ENCODE assay signal across 9 mouse cellular contexts in genomic region chr11:106997976-106998375, GRCm38 (mm10). TPM values are rescaled to one million over a fixed set of nuclear protein-coding genes. Genes with fewer than 3 reads are reported as not detected.
A peak's percentile ranks its signal among the peaks of the same experiment; 100 is the strongest.
DNase-seq lines count a peak whose midpoint lies in the region; ATAC-seq lines count a peak whose summit lies in the region.
"Had no signal": no experiment of that assay in that cellular context is flagged by ENCODE, and none has a peak within 500 bp of the region (broad histone marks: within the 10 kb centered on the region; RNA-seq: fewer than 3 reads in every experiment).

No protein-coding gene starts in this region.

- H3K36me3 ChIP-seq in lung, embryonic 15.5 days, result peaks cover 38% of the 10 kb centered on the region
- peaks cover 38% of the 10 kb centered on the region for H3K36me3 ChIP-seq in embryonic facial prominence, embryonic 14.5 days (ENCODE audit: control insufficient read depth, insufficient read depth, low read length)
- peaks cover 47% of the 10 kb centered on the region for H3K36me3 ChIP-seq in limb, embryonic 10.5 days
- peaks cover 15% of the 10 kb centered on the region for H3K36me3 ChIP-seq in neural tube, embryonic 14.5 days (ENCODE audit: control insufficient read depth, insufficient read depth, low read length)

- no peaks in the 10 kb centered on the region for H3K9me3 ChIP-seq in lung, embryonic 15.5 days
- no peaks in the 10 kb centered on the region for H3K9me3 ChIP-seq in embryonic facial prominence, embryonic 14.5 days (ENCODE audit: control insufficient read depth, low read length)
- H3K9me3 ChIP-seq in limb, embryonic 10.5 days (replicated peaks), result no peaks in the 10 kb centered on the region
- H3K9me3 ChIP-seq in neural tube, embryonic 14.5 days (ENCODE audit: control insufficient read depth, low read length), result no peaks in the 10 kb centered on the region

- 9% methylated on average over 5 of the region's 5 CpGs for WGBS in lung, embryonic 15.5 days
- 16% methylated on average over 5 of the region's 5 CpGs for WGBS in embryonic facial prominence, embryonic 14.5 days
- 17% methylated on average over 5 of the region's 5 CpGs for WGBS in limb, embryonic 10.5 days
- WGBS in neural tube, embryonic 14.5 days, result 24% methylated on average over 5 of the region's 5 CpGs

- no peak for ATAC-seq in lung, embryonic 15.5 days (ENCODE audit: borderline replicate concordance, extremely low read depth, low FRiP score, low TSS enrichment)
- ATAC-seq in embryonic facial prominence, embryonic 14.5 days (ENCODE audit: low read depth), result no peak
- ATAC-seq in neural tube, embryonic 14.5 days (ENCODE audit: low read depth), result no peak
- no peak for ATAC-seq in CD4-positive, CD25-positive, alpha-beta regulatory T cell, adult 4 months

- H3K27ac ChIP-seq in lung, embryonic 15.5 days, result no peak overlapping the region
- peak overlapping the region; percentile 86; the same call in 1 of the 2 replicates for H3K27ac ChIP-seq in embryonic facial prominence, embryonic 14.5 days (replicated peaks; ENCODE audit: low read depth, low read length)
- H3K27ac ChIP-seq in limb, embryonic 10.5 days, result peak overlapping the region; percentile 98; the same call in 1 of the 2 replicates
- no peak overlapping the region for H3K27ac ChIP-seq in neural tube, embryonic 14.5 days (ENCODE audit: low read depth, low read length)

- peak overlapping the region; percentile 85 for H3K9ac ChIP-seq in lung, embryonic 15.5 days
- H3K9ac ChIP-seq in embryonic facial prominence, embryonic 14.5 days (ENCODE audit: low read depth, low read length), result peak overlapping the region; percentile 89
- peak overlapping the region; percentile 68 for H3K9ac ChIP-seq in neural tube, embryonic 14.5 days (replicated peaks; ENCODE audit: low read depth, low read length)

- peaks cover 33% of the 10 kb centered on the region for H3K4me1 ChIP-seq in lung, embryonic 15.5 days
- 0 out of 2 replicates have a peak, but pooled peaks cover 10% of the 10 kb centered on the region for H3K4me1 ChIP-seq in embryonic facial prominence, embryonic 14.5 days (ENCODE audit: control insufficient read depth, insufficient read depth, low read length)
- peaks cover 16% of the 10 kb centered on the region for H3K4me1 ChIP-seq in limb, embryonic 10.5 days
- 0 out of 2 replicates have a peak, but pooled peaks cover 6% of the 10 kb centered on the region for H3K4me1 ChIP-seq in neural tube, embryonic 14.5 days (ENCODE audit: control insufficient read depth, insufficient read depth, low read length)

- peak overlapping the region; percentile 99 for H3K4me3 ChIP-seq in lung, embryonic 15.5 days
- H3K4me3 ChIP-seq in embryonic facial prominence, embryonic 14.5 days (ENCODE audit: low read depth, low read length), result peak overlapping the region; percentile 95
- peak overlapping the region; percentile 98 for H3K4me3 ChIP-seq in limb, embryonic 10.5 days
- peak overlapping the region; percentile 92 for H3K4me3 ChIP-seq in neural tube, embryonic 14.5 days (ENCODE audit: low read depth, low read length)

- H3K4me2 ChIP-seq in lung, embryonic 15.5 days, result peak overlapping the region; percentile 58
- H3K4me2 ChIP-seq in embryonic facial prominence, embryonic 14.5 days (ENCODE audit: low read depth, low read length), result peak overlapping the region; percentile 72
- H3K4me2 ChIP-seq in neural tube, embryonic 14.5 days (ENCODE audit: low read depth, low read length), result peak overlapping the region; percentile 74

- H3K27me3 ChIP-seq in lung, embryonic 15.5 days, result no peaks in the 10 kb centered on the region
- H3K27me3 ChIP-seq in embryonic facial prominence, embryonic 14.5 days (replicated peaks; ENCODE audit: control insufficient read depth, insufficient read depth, low read length), result no peaks in the 10 kb centered on the region
- H3K27me3 ChIP-seq in limb, embryonic 10.5 days (ENCODE audit: low read depth, poor library complexity, severe bottlenecking), result no peaks in the 10 kb centered on the region
- no peaks in the 10 kb centered on the region for H3K27me3 ChIP-seq in neural tube, embryonic 14.5 days (ENCODE audit: control insufficient read depth, insufficient read depth, low read length)

- DNase-seq in lung, postnatal 25 days (ENCODE audit: low spot score), result no peak
- no peak for DNase-seq in embryonic facial prominence, embryonic 14.5 days (ENCODE audit: low spot score)
- no peak for DNase-seq in limb, embryonic 10.5 days (ENCODE audit: low spot score)
- no peak for DNase-seq in natural killer cell, adult 2 months (ENCODE audit: low spot score in 2 of 2)
- DNase-seq in gastrocnemius, adult 18-20 months (ENCODE audit: low spot score), result no peak
- DNase-seq: thymus, postnatal 36 days had no signal

RNA-seq across cellular contexts. Expression of gene Kpna2, which starts 1.4 kb away (rescaled TPM):
- polyA plus RNA-seq in lung, embryonic 15.5 days (2015; fragmentation: Nextera tagmentation; extraction: Ambion mirVana), result 534 and 547 TPM in 2 replicates
- 294 and 347 TPM in 2 replicates for polyA plus RNA-seq in embryonic facial prominence, embryonic 14.5 days (2014; fragmentation: Nextera tagmentation; extraction: Ambion mirVana)
- polyA plus RNA-seq in limb, embryonic 10.5 days (2016; fragmentation: Nextera tagmentation; extraction: Ambion mirVana), result 635 and 653 TPM in 2 replicates
- 110 and 128 TPM in 2 replicates for polyA plus RNA-seq in neural tube, embryonic 14.5 days (2014; fragmentation: Nextera tagmentation; extraction: Ambion mirVana)
- 10 to 100 TPM in 1 of 2 experiments, 1 to 10 TPM in 1; 9.4 to 10.3 TPM for total RNA-seq in gastrocnemius, adult 18-20 months (2021)
- 100 to 1,000 TPM; 115 to 134 TPM for polyA plus RNA-seq in CD4-positive, CD25-positive, alpha-beta regulatory T cell, adult 4 months (2017; shearing (Covaris generic))

RNA-seq across cellular contexts. Expression of gene 1810010H24Rik, which starts 27.5 kb away (rescaled TPM):
- polyA plus RNA-seq in lung, embryonic 15.5 days (2015; fragmentation: Nextera tagmentation; extraction: Ambion mirVana), result 8.8 and 10.0 TPM in 2 replicates
- 4.1 and 4.3 TPM in 2 replicates for polyA plus RNA-seq in embryonic facial prominence, embryonic 14.5 days (2014; fragmentation: Nextera tagmentation; extraction: Ambion mirVana)
- polyA plus RNA-seq in limb, embryonic 10.5 days (2016; fragmentation: Nextera tagmentation; extraction: Ambion mirVana), result 0.65 and 1.4 TPM in 2 replicates
- 9.8 and 9.9 TPM in 2 replicates for polyA plus RNA-seq in neural tube, embryonic 14.5 days (2014; fragmentation: Nextera tagmentation; extraction: Ambion mirVana)
- 1 to 10 TPM; 1.5 TPM for total RNA-seq in gastrocnemius, adult 18-20 months (2021)
- polyA plus RNA-seq in CD4-positive, CD25-positive, alpha-beta regulatory T cell, adult 4 months (2017; shearing (Covaris generic)), result 1 to 10 TPM; 1.4 to 1.5 TPM

Comparison
In these comparisons a context has a peak if more than half of its experiments do, and no peak if none do; other contexts are left out.
1. H3K27ac ChIP-seq: peak in embryonic facial prominence, embryonic 14.5 days (single experiment) and limb, embryonic 10.5 days (single experiment); none in lung, embryonic 15.5 days (single experiment) and neural tube, embryonic 14.5 days (single experiment).
2. Peak in every context shown above with its lines, with median percentiles within 50 percentile points of each other: H3K4me2 ChIP-seq, H3K4me3 ChIP-seq and H3K9ac ChIP-seq.